Mouse (Mus musculus) hindbrain, embryonic 16.5 days (tissue): ENCODE measurements around the gene Prickle4. TPM values are rescaled to one million over a fixed set of nuclear protein-coding genes. Genes with fewer than 3 reads are reported as not detected.

Experiments used
- ATAC-seq: fragments of 200-750 bp; cut with Nextera tagmentation; 2 replicates; pipeline ENCODE4 v1.8.0; 2017; ENCODE audit warnings: moderate TSS enrichment, moderate library complexity
- H3K27ac ChIP-seq: fragments of 300-500 bp; sonication (generic); 2 replicates; pipeline ENCODE4 v1.5.1; 2014; ENCODE audit warnings: low read depth, mild to moderate bottlenecking, control low read depth, low read length, moderate library complexity
- H3K27me3 ChIP-seq: fragments of 300-500 bp; sonication (generic); replicated peaks from 2 replicates; pipeline ENCODE4 v1.6.1; 2014; ENCODE audit warnings: low read length; ENCODE audit not compliant: control insufficient read depth, insufficient read depth
- H3K36me3 ChIP-seq: fragments of 300-500 bp; sonication (generic); 2 replicates; pipeline ENCODE4 v1.6.1; 2014; ENCODE audit warnings: mild to moderate bottlenecking, low read length, moderate library complexity, mixed read lengths; ENCODE audit not compliant: control insufficient read depth, insufficient read depth
- H3K4me1 ChIP-seq: fragments of 300-500 bp; sonication (generic); 2 replicates; pipeline ENCODE4 v1.6.1; 2014; ENCODE audit warnings: low read depth, low read length; ENCODE audit not compliant: control insufficient read depth, insufficient read depth
- H3K4me2 ChIP-seq: fragments of 300-500 bp; sonication (generic); 2 replicates; pipeline ENCODE4 v1.6.1; 2014; ENCODE audit warnings: mild to moderate bottlenecking, low read length, control low read depth, moderate library complexity
- H3K4me3 ChIP-seq: fragments of 300-500 bp; sonication (generic); 2 replicates; pipeline ENCODE4 v1.5.1; 2014; ENCODE audit warnings: mild to moderate bottlenecking, low read length, control low read depth, moderate library complexity
- H3K9ac ChIP-seq: fragments of 300-500 bp; sonication (generic); 2 replicates; pipeline ENCODE4 v1.6.1; 2014; ENCODE audit warnings: low read depth, mild to moderate bottlenecking, control low read depth, low read length, moderate library complexity
- H3K9me3 ChIP-seq: fragments of 300-500 bp; sonication (generic); 2 replicates; pipeline ENCODE4 v1.6.1; 2014; ENCODE audit warnings: mild to moderate bottlenecking, low read length, moderate library complexity; ENCODE audit not compliant: control insufficient read depth
- WGBS: fragments of 180-500 bp; shearing (Covaris S2); extraction: QIAGEN DNeasy Blood & Tissue Kit; methylation state at CpG from one replicate; pipeline ENCODE4 v1.1.7; 2014; 5-methylcytosine and 5-hydroxymethylcytosine counted together
- polyA plus RNA-seq: library from polyadenylated mRNA; unstranded; fragments of >200 nt; fragmentation: Nextera tagmentation; extraction: Ambion mirVana; gene quantifications from 2 replicates; pipeline ENCODE4 v1.2.1, GENCODE M21; 2015

Gene Prickle4
- polyA plus RNA-seq, 1 experiment from 2014 or later = 1.6 TPM

GRCm38 (mm10) chr17:47695337-47695710, 788 bp upstream of the Prickle4 start:
- Histone ChIP-seq H3K4me1 (peaks cover 14% of the 10 kb centered on the region), H3K36me3 (peaks cover 4% of the 10 kb centered on the region; the same call in 1 of the 2 replicates), H3K27ac (peak overlapping the region; percentile 88), H3K9ac (peak overlapping the region; percentile 94), H3K4me2 (peak overlapping the region; percentile 91), H3K27me3 (no peaks in the 10 kb centered on the region; the same call in 1 of the 2 replicates), H3K9me3 (no peaks in the 10 kb centered on the region), H3K4me3 (peak overlapping the region; percentile 83)
- no peak for ATAC-seq
- 2% methylated on average over 21 of the region's 23 CpGs for WGBS

- ATAC-seq = no peak
- H3K36me3 ChIP-seq = no peaks in the 10 kb centered on the region
- peaks cover 23% of the 10 kb centered on the region for H3K4me1 ChIP-seq
- H3K4me3 ChIP-seq = peak within 1 kb of the TSS; percentile 83
- peak within 1 kb of the TSS; percentile 91 for H3K4me2 ChIP-seq
- peak within 1 kb of the TSS; percentile 94 for H3K9ac ChIP-seq
- H3K27me3 ChIP-seq = no peaks in the 10 kb centered on the region; the same call in 1 of the 2 replicates
- H3K27ac ChIP-seq = peak within 1 kb of the TSS; percentile 88
- WGBS = 0% methylated on average over 3 of the region's 3 CpGs
- H3K9me3 ChIP-seq = no peaks in the 10 kb centered on the region
These were observed 264 bp downstream of the Prickle4 start, which contains the start of gene Gm21981 for GRCm38 (mm10) chr17:47694442-47694502. Gm21981 (minus strand) TSS chr17:47694455.

GRCm38 (mm10) chr17:47693671-47694441, 680 bp downstream of the Prickle4 start:
- 32% methylated on average over 13 of the region's 13 CpGs for WGBS
- H3K27ac ChIP-seq = peak overlapping the region; percentile 88
- no peaks in the 10 kb centered on the region for H3K36me3 ChIP-seq
- H3K27me3 ChIP-seq = no peaks in the 10 kb centered on the region; the same call in 1 of the 2 replicates
- H3K9ac ChIP-seq = peak overlapping the region; percentile 94
- H3K4me3 ChIP-seq = peak overlapping the region; percentile 83
- H3K4me2 ChIP-seq = peak overlapping the region; percentile 91
- ATAC-seq = no peak; the same call in 1 of the 2 replicates
- peaks cover 24% of the 10 kb centered on the region for H3K4me1 ChIP-seq
- no peaks in the 10 kb centered on the region for H3K9me3 ChIP-seq

- H3K27me3 ChIP-seq = no peaks in the 10 kb centered on the region; the same call in 1 of the 2 replicates
- no peak overlapping the region for H3K27ac ChIP-seq
- ATAC-seq = no peak
- no peaks in the 10 kb centered on the region for H3K36me3 ChIP-seq
- H3K9ac ChIP-seq = no peak overlapping the region
- H3K9me3 ChIP-seq = no peaks in the 10 kb centered on the region
- peaks cover 31% of the 10 kb centered on the region for H3K4me1 ChIP-seq
- WGBS = 92% methylated on average over 3 of the region's 3 CpGs
- no peak overlapping the region for H3K4me3 ChIP-seq
- no peak overlapping the region for H3K4me2 ChIP-seq
These were observed 2.9 kb downstream of the Prickle4 start for GRCm38 (mm10) chr17:47691650-47692049.

GRCm38 (mm10) chr17:47689894-47690293, 4.6 kb downstream of the Prickle4 start:
- H3K36me3 ChIP-seq = peaks cover 2% of the 10 kb centered on the region; the same call in 1 of the 2 replicates
- peaks cover 27% of the 10 kb centered on the region for H3K4me1 ChIP-seq
- H3K4me3 ChIP-seq = peak overlapping the region; percentile 88
- 88% methylated on average over 7 of the region's 8 CpGs for WGBS
- H3K27ac ChIP-seq = no peak overlapping the region
- H3K9me3 ChIP-seq = no peaks in the 10 kb centered on the region
- peak overlapping the region; percentile 88 for H3K4me2 ChIP-seq
- H3K9ac ChIP-seq = no peak overlapping the region
- H3K27me3 ChIP-seq = no peaks in the 10 kb centered on the region; the same call in 1 of the 2 replicates
- no peak for ATAC-seq

- Histone ChIP-seq H3K4me3 (peak within 1 kb of the TSS; percentile 88), H3K4me1 (peaks cover 24% of the 10 kb centered on the region), H3K4me2 (peak within 1 kb of the TSS; percentile 88), H3K9me3 (no peaks in the 10 kb centered on the region), H3K27ac (peak within 1 kb of the TSS; percentile 91), H3K36me3 (peaks cover 2% of the 10 kb centered on the region), H3K27me3 (no peaks in the 10 kb centered on the region; the same call in 1 of the 2 replicates), H3K9ac (peak within 1 kb of the TSS; percentile 95)
- WGBS = 1% methylated on average over 53 of the region's 58 CpGs
- peak; percentile 75 for ATAC-seq
These were observed 5.6 kb downstream of the Prickle4 start, which contains the start of gene Frs3 for GRCm38 (mm10) chr17:47688608-47689575. Frs3 (plus strand) TSS chr17:47689030.

- no peaks in the 10 kb centered on the region for H3K9me3 ChIP-seq
- peak within 1 kb of the TSS; percentile 95 for H3K9ac ChIP-seq
- peak within 1 kb of the TSS; percentile 91 for H3K27ac ChIP-seq
- peaks cover 21% of the 10 kb centered on the region for H3K4me1 ChIP-seq
- H3K4me2 ChIP-seq = peak within 1 kb of the TSS; percentile 88
- WGBS = 0% methylated on average over 9 of the region's 9 CpGs
- H3K27me3 ChIP-seq = no peaks in the 10 kb centered on the region; the same call in 1 of the 2 replicates
- H3K36me3 ChIP-seq = peaks cover 4% of the 10 kb centered on the region
- H3K4me3 ChIP-seq = peak within 1 kb of the TSS; percentile 88
- ATAC-seq = no peak; the same call in 1 of the 2 replicates
These were observed 6.3 kb downstream of the Prickle4 start, which contains the start of gene Tomm6 for GRCm38 (mm10) chr17:47688344-47688607. Tomm6 (minus strand) TSS chr17:47688386.

- peak overlapping the region; percentile 91 for H3K27ac ChIP-seq
- H3K9ac ChIP-seq = peak overlapping the region; percentile 95
- H3K27me3 ChIP-seq = no peaks in the 10 kb centered on the region; the same call in 1 of the 2 replicates
- peak overlapping the region; percentile 88 for H3K4me2 ChIP-seq
- H3K36me3 ChIP-seq = peaks cover 4% of the 10 kb centered on the region
- WGBS = 1% methylated on average over 70 of the region's 70 CpGs
- ATAC-seq = peak; percentile 91
- peaks cover 21% of the 10 kb centered on the region for H3K4me1 ChIP-seq
- H3K4me3 ChIP-seq = peak overlapping the region; percentile 88
- H3K9me3 ChIP-seq = no peaks in the 10 kb centered on the region
These were observed 6.9 kb downstream of the Prickle4 start for GRCm38 (mm10) chr17:47687409-47688343.
